Mouse (Mus musculus): ENCODE results near the gene Cerk. TPM values are rescaled to one million over a fixed set of nuclear protein-coding genes. Genes with fewer than 3 reads are reported as not detected.

Cerk gene
- polyA plus RNA-seq, 1 experiment = 61.7 TPM

- TF ChIP-seq CTCF (IDR thresholded peaks at IDR 0.05; ENCODE audit: control insufficient read depth, insufficient read depth, insufficient replicate concordance, low read depth, low read length) (no peak), POLR2A (IDR thresholded peaks at IDR 0.05; ENCODE audit: control insufficient read depth, low read depth, low read length) (no peak)
- Histone ChIP-seq H3K4me3 (ENCODE audit: control insufficient read depth, low read depth, low read length) (no peak overlapping the region), H3K27me3 (ENCODE audit: control insufficient read depth, insufficient read depth, low read length) (no peaks in the 10 kb centered on the region), H3K27ac (ENCODE audit: control insufficient read depth, insufficient read depth, low read depth, low read length) (no peak overlapping the region), H3K4me1 (ENCODE audit: control insufficient read depth, insufficient read depth, low read length) (no peaks in the 10 kb centered on the region), H3K36me3 (ENCODE audit: control insufficient read depth, insufficient read depth, low read length) (no peaks in the 10 kb centered on the region; the same call in 1 of the 2 replicates)
Observed at GRCm38 (mm10) chr15:86144577-86144976, 41.4 kb downstream of the Cerk start.

GRCm38 (mm10) chr15:86140323-86140722 is 45.6 kb downstream of the Cerk start:
- Histone ChIP-seq H3K4me3 (ENCODE audit: control insufficient read depth, low read depth, low read length) (no peak overlapping the region), H3K36me3 (ENCODE audit: control insufficient read depth, insufficient read depth, low read length) (no peaks in the 10 kb centered on the region), H3K27ac (ENCODE audit: control insufficient read depth, insufficient read depth, low read depth, low read length) (no peak overlapping the region), H3K27me3 (ENCODE audit: control insufficient read depth, insufficient read depth, low read length) (no peaks in the 10 kb centered on the region), H3K4me1 (ENCODE audit: control insufficient read depth, insufficient read depth, low read length) (no peaks in the 10 kb centered on the region)
- TF ChIP-seq CTCF (IDR thresholded peaks at IDR 0.05; ENCODE audit: control insufficient read depth, insufficient read depth, insufficient replicate concordance, low read depth, low read length) = peak; percentile 86
- TF ChIP-seq POLR2A (IDR thresholded peaks at IDR 0.05; ENCODE audit: control insufficient read depth, low read depth, low read length) = no peak

DNA sequence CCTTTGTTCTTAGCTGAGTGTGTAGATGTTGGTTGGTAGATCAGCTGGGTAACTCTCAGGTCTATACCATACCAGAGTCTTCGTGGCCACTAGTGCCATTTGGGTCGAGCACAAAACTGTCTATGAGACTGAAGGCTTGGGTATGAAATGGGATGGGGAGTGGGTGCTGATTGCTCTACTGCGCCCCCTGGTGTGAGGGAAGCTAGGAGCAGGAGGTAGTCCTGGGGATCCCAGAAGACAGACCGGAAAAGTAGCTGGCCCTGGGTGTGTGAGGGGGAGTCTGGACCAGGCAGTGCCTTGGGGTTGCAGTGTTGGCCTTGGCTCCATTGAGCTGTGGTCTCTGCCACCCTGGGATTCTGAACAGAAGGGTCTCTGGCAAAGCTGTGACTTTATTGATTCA is 48.3 kb downstream of the Cerk start:
- no peak overlapping the region for H3K27ac ChIP-seq (ENCODE audit: control insufficient read depth, insufficient read depth, low read depth, low read length)
- no peaks in the 10 kb centered on the region for H3K36me3 ChIP-seq (ENCODE audit: control insufficient read depth, insufficient read depth, low read length)
- no peak overlapping the region for H3K4me3 ChIP-seq (ENCODE audit: control insufficient read depth, low read depth, low read length)
- no peaks in the 10 kb centered on the region for H3K27me3 ChIP-seq (ENCODE audit: control insufficient read depth, insufficient read depth, low read length)
- no peaks in the 10 kb centered on the region for H3K4me1 ChIP-seq (ENCODE audit: control insufficient read depth, insufficient read depth, low read length)
- peak; percentile 54; the same call in 1 of the 2 replicates for TF ChIP-seq CTCF (IDR thresholded peaks at IDR 0.05; ENCODE audit: control insufficient read depth, insufficient read depth, insufficient replicate concordance, low read depth, low read length)
- TF ChIP-seq POLR2A (IDR thresholded peaks at IDR 0.05; ENCODE audit: control insufficient read depth, low read depth, low read length) = no peak

- Histone ChIP-seq H3K4me1 (ENCODE audit: control insufficient read depth, insufficient read depth, low read length) (no peaks in the 10 kb centered on the region), H3K27me3 (ENCODE audit: control insufficient read depth, insufficient read depth, low read length) (no peaks in the 10 kb centered on the region), H3K27ac (ENCODE audit: control insufficient read depth, insufficient read depth, low read depth, low read length) (no peak overlapping the region), H3K36me3 (ENCODE audit: control insufficient read depth, insufficient read depth, low read length) (no peaks in the 10 kb centered on the region), H3K4me3 (ENCODE audit: control insufficient read depth, low read depth, low read length) (no peak overlapping the region)
- TF ChIP-seq CTCF (IDR thresholded peaks at IDR 0.05; ENCODE audit: control insufficient read depth, insufficient read depth, insufficient replicate concordance, low read depth, low read length) (peak; percentile 69; the same call in 1 of the 2 replicates), POLR2A (IDR thresholded peaks at IDR 0.05; ENCODE audit: control insufficient read depth, low read depth, low read length) (no peak)
Observed at GRCm38 (mm10) chr15:86134941-86135783, 50.8 kb downstream of the Cerk start.

GRCm38 (mm10) chr15:86130657-86131056 is 55.3 kb downstream of the Cerk start:
- Histone ChIP-seq H3K36me3 (ENCODE audit: control insufficient read depth, insufficient read depth, low read length) (no peaks in the 10 kb centered on the region), H3K4me1 (ENCODE audit: control insufficient read depth, insufficient read depth, low read length) (no peaks in the 10 kb centered on the region)

DNA sequence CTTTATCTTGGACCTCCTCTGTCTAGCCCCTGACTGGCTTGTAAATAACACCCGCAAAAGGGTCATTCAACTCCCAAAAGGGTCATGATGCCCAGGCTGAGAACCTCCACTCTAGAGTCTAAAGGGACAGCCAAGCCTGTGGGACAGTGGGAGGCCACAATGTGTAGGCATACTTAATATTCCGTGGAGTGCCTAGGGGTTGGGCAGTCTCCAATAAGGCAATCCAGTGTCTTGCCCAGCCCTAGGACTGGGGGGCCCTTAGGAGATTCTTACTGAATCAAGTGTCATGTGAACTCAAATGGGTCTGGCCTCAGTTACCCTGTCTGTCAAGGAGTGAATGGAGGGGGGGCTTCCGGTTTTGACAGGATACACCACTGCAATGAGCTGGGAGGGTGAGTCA is 56.9 kb downstream of the Cerk start:
- H3K36me3 ChIP-seq (ENCODE audit: control insufficient read depth, insufficient read depth, low read length) = no peaks in the 10 kb centered on the region
- H3K4me3 ChIP-seq (ENCODE audit: control insufficient read depth, low read depth, low read length) = no peak overlapping the region

More at GRCm38 (mm10) chr15:86130657-86131056, 55.3 kb downstream of the Cerk start:
- Histone ChIP-seq H3K4me3 (ENCODE audit: control insufficient read depth, low read depth, low read length) (no peak overlapping the region), H3K27ac (ENCODE audit: control insufficient read depth, insufficient read depth, low read depth, low read length) (no peak overlapping the region), H3K27me3 (ENCODE audit: control insufficient read depth, insufficient read depth, low read length) (no peaks in the 10 kb centered on the region)
- TF ChIP-seq CTCF (IDR thresholded peaks at IDR 0.05; ENCODE audit: control insufficient read depth, insufficient read depth, insufficient replicate concordance, low read depth, low read length) (no peak), POLR2A (IDR thresholded peaks at IDR 0.05; ENCODE audit: control insufficient read depth, low read depth, low read length) (no peak)

GRCm38 (mm10) chr15:86124359-86124758 is 61.6 kb downstream of the Cerk start:
- H3K27me3 ChIP-seq (ENCODE audit: control insufficient read depth, insufficient read depth, low read length) = no peaks in the 10 kb centered on the region
- H3K27ac ChIP-seq (ENCODE audit: control insufficient read depth, insufficient read depth, low read depth, low read length) = no peak overlapping the region
- no peaks in the 10 kb centered on the region for H3K4me1 ChIP-seq (ENCODE audit: control insufficient read depth, insufficient read depth, low read length)
- H3K4me3 ChIP-seq (ENCODE audit: control insufficient read depth, low read depth, low read length) = no peak overlapping the region
- H3K36me3 ChIP-seq (ENCODE audit: control insufficient read depth, insufficient read depth, low read length) = no peaks in the 10 kb centered on the region
- no peak for TF ChIP-seq POLR2A (IDR thresholded peaks at IDR 0.05; ENCODE audit: control insufficient read depth, low read depth, low read length)
- peak; percentile 37; the same call in 1 of the 2 replicates for TF ChIP-seq CTCF (IDR thresholded peaks at IDR 0.05; ENCODE audit: control insufficient read depth, insufficient read depth, insufficient replicate concordance, low read depth, low read length)

More for the DNA sequence above, 56.9 kb downstream of the Cerk start:
- Histone ChIP-seq H3K27me3 (ENCODE audit: control insufficient read depth, insufficient read depth, low read length) (no peaks in the 10 kb centered on the region), H3K27ac (ENCODE audit: control insufficient read depth, insufficient read depth, low read depth, low read length) (no peak overlapping the region), H3K4me1 (ENCODE audit: control insufficient read depth, insufficient read depth, low read length) (no peaks in the 10 kb centered on the region)
- TF ChIP-seq CTCF (IDR thresholded peaks at IDR 0.05; ENCODE audit: control insufficient read depth, insufficient read depth, insufficient replicate concordance, low read depth, low read length) (no peak), POLR2A (IDR thresholded peaks at IDR 0.05; ENCODE audit: control insufficient read depth, low read depth, low read length) (no peak)
